Mouse (Mus musculus) lung, adult 2 months (tissue): ENCODE results near the gene Sfxn4.
A peak's percentile ranks its signal among the peaks of the same experiment; 100 is the strongest.

Experiments
- CTCF ChIP-seq: fragments of 200-500 bp; IDR thresholded peaks from 2 replicates; pipeline ENCODE4 v1.5.1; 2011; ENCODE audit warnings: mild to moderate bottlenecking, low read length, control low read depth; ENCODE audit not compliant: insufficient read depth
- POLR2A ChIP-seq: fragments of 200-500 bp; IDR thresholded peaks from 2 replicates; pipeline ENCODE4 v1.6.1; 2011; ENCODE audit warnings: low read depth, mild to moderate bottlenecking, control low read depth, low read length, borderline replicate concordance; ENCODE audit errors: extremely low read depth

DNA sequence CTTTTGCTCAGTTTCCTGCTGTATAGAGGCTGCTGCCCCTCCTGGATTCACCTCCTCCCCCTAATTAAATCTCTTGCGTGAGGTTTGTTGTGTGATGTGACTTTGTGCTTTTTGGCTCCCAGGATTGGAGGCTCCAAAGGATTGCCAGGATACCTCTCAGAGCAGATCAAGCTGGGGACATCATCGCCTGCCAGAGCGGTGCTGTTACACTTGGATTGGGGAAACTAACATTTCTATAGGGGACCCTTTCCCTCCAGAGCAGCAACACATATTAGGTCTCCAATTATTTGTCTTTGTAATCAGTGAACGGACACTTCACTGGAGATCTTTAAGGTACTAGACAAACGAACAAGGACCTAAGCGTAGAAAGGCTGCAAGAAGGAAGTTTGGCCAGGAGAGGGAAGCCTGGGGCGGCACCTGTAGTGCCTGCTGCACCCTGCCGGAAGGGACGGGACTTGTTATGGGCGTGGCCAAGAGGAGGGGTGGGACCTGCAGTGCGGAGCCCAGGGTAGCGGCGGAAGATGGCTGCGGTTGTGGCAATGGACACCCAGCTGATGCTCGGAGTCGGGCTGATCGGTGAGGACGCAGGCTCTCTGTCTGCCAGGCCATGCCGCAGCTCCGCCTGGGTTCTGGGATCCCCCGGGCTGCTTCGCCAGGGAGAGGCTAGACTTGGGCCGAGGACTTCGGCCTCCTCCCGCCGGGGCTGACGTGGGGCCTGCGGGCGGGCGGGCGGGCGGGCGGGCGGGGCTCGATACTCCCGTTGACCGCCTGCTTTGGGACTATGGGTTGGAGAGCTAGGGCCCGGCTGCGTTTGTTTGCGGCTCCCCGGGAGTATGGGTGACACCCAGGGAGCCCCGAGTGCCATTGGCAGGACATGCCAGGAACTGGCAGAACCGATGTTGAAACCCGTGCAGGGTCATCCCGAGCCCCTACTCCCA, 49.9 kb downstream of the Sfxn4 start, which contains the start of gene Fam45a:
- TF ChIP-seq CTCF (peak; percentile 62), POLR2A (peak; percentile 95; the same call in 1 of the 2 replicates)
